Mouse (Mus musculus): ENCODE measurements at regions not wholly inside any gene's neighbourhood (a gene's known extent, or its start where the extent isn't known, plus 50 kb on each side); places are given as distances from the start of the nearest gene placed in this dataset.
"Not testable (repeated sequence)": the region's sequence is repeated elsewhere in the genome, so short reads cannot be mapped to it uniquely, and the experiment has no call there.

GRCm38 (mm10) chrX:50537122-50537784 lies 109.0 kb upstream of the Olfr1324 start:
- no peaks in the 10 kb centered on the region for H3K27me3 ChIP-seq (ENCODE audit: insufficient read depth, low read length)
- no peaks in the 10 kb centered on the region for H3K9me3 ChIP-seq (replicated peaks)
- no peaks in the 10 kb centered on the region for H3K36me3 ChIP-seq (replicated peaks)
- DNase-seq (ENCODE audit: low spot score) (no peak), ATAC-seq (ENCODE audit: extremely low read depth, insufficient number of reproducible peaks, low FRiP score, poor library complexity, severe bottlenecking) (no peak; the same call in 1 of the 2 replicates)
- H3K4me1 ChIP-seq (ENCODE audit: insufficient read depth, low read depth, low read length): no peaks in the 10 kb centered on the region
- H3K4me3 ChIP-seq (ENCODE audit: low read depth, low read length): peak overlapping the region; percentile 66
- no peak for TF ChIP-seq CTCF (IDR thresholded peaks at IDR 0.05; ENCODE audit: low read depth, low read length)
- no peak for TF ChIP-seq TAL1 (conservative IDR thresholded peaks at IDR 0.05; ENCODE audit: low read depth, low read length)
- no peak for TF ChIP-seq POLR2AphosphoS5 (IDR thresholded peaks at IDR 0.05; ENCODE audit: insufficient replicate concordance, low read depth, low read length)
- no peak for TF ChIP-seq GATA1 (IDR thresholded peaks at IDR 0.05; ENCODE audit: borderline replicate concordance, low read length)
- no peak for TF ChIP-seq GATA2 (IDR thresholded peaks at IDR 0.05; ENCODE audit: borderline replicate concordance, low read depth, low read length)

GRCm38 (mm10) chrX:50504047-50504446 lies 75.7 kb upstream of the Olfr1324 start:
- DNase-seq (ENCODE audit: low spot score) (no peak), ATAC-seq (ENCODE audit: extremely low read depth, insufficient number of reproducible peaks, low FRiP score, poor library complexity, severe bottlenecking) (no peak)
- TF ChIP-seq CTCF (IDR thresholded peaks at IDR 0.05; ENCODE audit: low read depth, low read length) (no peak), GATA1 (IDR thresholded peaks at IDR 0.05; ENCODE audit: borderline replicate concordance, low read length) (no peak), GATA2 (IDR thresholded peaks at IDR 0.05; ENCODE audit: borderline replicate concordance, low read depth, low read length) (no peak), TAL1 (conservative IDR thresholded peaks at IDR 0.05; ENCODE audit: low read depth, low read length) (no peak), POLR2AphosphoS5 (IDR thresholded peaks at IDR 0.05; ENCODE audit: insufficient replicate concordance, low read depth, low read length) (no peak)
- H3K36me3 ChIP-seq (replicated peaks): no peaks in the 10 kb centered on the region
- H3K9me3 ChIP-seq (replicated peaks): no peaks in the 10 kb centered on the region
- no peaks in the 10 kb centered on the region for H3K4me1 ChIP-seq (ENCODE audit: insufficient read depth, low read depth, low read length)
- H3K27me3 ChIP-seq (ENCODE audit: insufficient read depth, low read length): no peaks in the 10 kb centered on the region
- H3K4me3 ChIP-seq (ENCODE audit: low read depth, low read length): no peak overlapping the region

- H3K9me3 ChIP-seq (replicated peaks): no peaks in the 10 kb centered on the region
- DNase-seq (ENCODE audit: low spot score) (no peak), ATAC-seq (ENCODE audit: extremely low read depth, insufficient number of reproducible peaks, low FRiP score, poor library complexity, severe bottlenecking) (no peak)
- H3K27me3 ChIP-seq (ENCODE audit: insufficient read depth, low read length): no peaks in the 10 kb centered on the region
- H3K4me1 ChIP-seq (ENCODE audit: insufficient read depth, low read depth, low read length): no peaks in the 10 kb centered on the region
- no peaks in the 10 kb centered on the region for H3K36me3 ChIP-seq (replicated peaks)
- no peak overlapping the region for H3K4me3 ChIP-seq (ENCODE audit: low read depth, low read length)
- no peak for TF ChIP-seq POLR2AphosphoS5 (IDR thresholded peaks at IDR 0.05; ENCODE audit: insufficient replicate concordance, low read depth, low read length)
- no peak for TF ChIP-seq GATA2 (IDR thresholded peaks at IDR 0.05; ENCODE audit: borderline replicate concordance, low read depth, low read length)
- TF ChIP-seq GATA1 (IDR thresholded peaks at IDR 0.05; ENCODE audit: borderline replicate concordance, low read length): no peak
- TF ChIP-seq CTCF (IDR thresholded peaks at IDR 0.05; ENCODE audit: low read depth, low read length): no peak
- TF ChIP-seq TAL1 (conservative IDR thresholded peaks at IDR 0.05; ENCODE audit: low read depth, low read length): no peak
These were observed 72.9 kb upstream of the Olfr1324 start for GRCm38 (mm10) chrX:50501181-50501580.

GRCm38 (mm10) chrX:50490477-50490967 lies 62.2 kb upstream of the Olfr1324 start:
- not testable (repeated sequence) for H3K27me3 ChIP-seq (ENCODE audit: insufficient read depth, low read length); ATAC-seq (ENCODE audit: extremely low read depth, insufficient number of reproducible peaks, low FRiP score, poor library complexity, severe bottlenecking); H3K4me1 ChIP-seq (ENCODE audit: insufficient read depth, low read depth, low read length); H3K36me3 ChIP-seq (replicated peaks); H3K9me3 ChIP-seq (replicated peaks); H3K4me3 ChIP-seq (ENCODE audit: low read depth, low read length); DNase-seq (ENCODE audit: low spot score)
